ENCODE assay signal across 8 mouse cellular contexts in genomic region chr11:3330566-3330965, GRCm38 (mm10). TPM values are rescaled to one million over a fixed set of nuclear protein-coding genes. Genes with fewer than 3 reads are reported as not detected.
DNase-seq lines count a peak whose midpoint lies in the region; ATAC-seq lines count a peak whose summit lies in the region.

No protein-coding gene starts in this region.

- H3K4me1 ChIP-seq in hindbrain, embryonic 14.5 days (replicated peaks; ENCODE audit: control insufficient read depth, insufficient read depth, low read length) = peaks cover 12% of the 10 kb centered on the region

- H3K9me3 ChIP-seq in hindbrain, embryonic 14.5 days (ENCODE audit: control insufficient read depth, low read length) = no peaks in the 10 kb centered on the region

- peaks cover 10% of the 10 kb centered on the region; the same call in 1 of the 2 replicates for H3K36me3 ChIP-seq in hindbrain, embryonic 14.5 days (replicated peaks; ENCODE audit: control insufficient read depth, insufficient read depth)

- peak overlapping the region; percentile 70 for H3K27ac ChIP-seq in hindbrain, embryonic 14.5 days

- peak overlapping the region; percentile 63 for H3K9ac ChIP-seq in hindbrain, embryonic 14.5 days

- no peaks in the 10 kb centered on the region; the same call in 1 of the 2 replicates for H3K27me3 ChIP-seq in hindbrain, embryonic 14.5 days (ENCODE audit: control insufficient read depth, insufficient read depth, low read length)

- peak overlapping the region; percentile 68 for H3K4me3 ChIP-seq in hindbrain, embryonic 14.5 days (replicated peaks; ENCODE audit: low read length)

- 0% methylated on average over 9 of the region's 9 CpGs for WGBS in hindbrain, embryonic 14.5 days

- peak; percentile 54 for ATAC-seq in hindbrain, embryonic 14.5 days (ENCODE audit: low FRiP score)

- peak; percentile 84 for DNase-seq in Muller cell, postnatal 12 days (ENCODE audit: inconsistent ontology term)
- peak; percentile 96 to 97 for DNase-seq in cerebellum, postnatal 10 days
- DNase-seq in frontal cortex, postnatal 36 days (ENCODE audit: low spot score in 2 of 2) = peak; percentile 81 to 87
- peak; percentile 82 for DNase-seq in hindbrain, embryonic 14.5 days (ENCODE audit: low spot score)
- DNase-seq in layer of hippocampus, postnatal 36 days = peak; percentile 84 to 87
- DNase-seq in lung, postnatal 14 days = peak; percentile 87
- DNase-seq in ovary, postnatal 36 days (ENCODE audit: low spot score) = peak; percentile 85
- DNase-seq in thymus, postnatal 14 days = peak; percentile 94

- peak overlapping the region; percentile 100 for H3K4me2 ChIP-seq in hindbrain, embryonic 14.5 days (replicated peaks)

RNA-seq across cellular contexts. Expression of gene Pik3ip1, which starts 0.4 kb away (rescaled TPM):
- 20.9 and 21.3 TPM in 2 replicates for polyA plus RNA-seq in hindbrain, embryonic 14.5 days (2014; fragmentation: Nextera tagmentation; extraction: Ambion mirVana)
- 10 to 100 TPM; 40.5 to 45.6 TPM for total RNA-seq in layer of hippocampus, postnatal 36 days (2021)

RNA-seq across cellular contexts. Expression of gene Patz1, which starts 41.9 kb away (rescaled TPM):
- polyA plus RNA-seq in hindbrain, embryonic 14.5 days (2014; fragmentation: Nextera tagmentation; extraction: Ambion mirVana) = 47.6 and 50.4 TPM in 2 replicates
- 10 to 100 TPM; 52.1 to 54.1 TPM for total RNA-seq in layer of hippocampus, postnatal 36 days (2021)

Comparison
In these comparisons a context has a peak if more than half of its experiments do, and no peak if none do; other contexts are left out.
1. Peak in every context shown above with its lines: DNase-seq, ATAC-seq, H3K4me3 ChIP-seq and H3K27ac ChIP-seq.